Mouse (Mus musculus) MEL (cell line): ENCODE data around the gene Cnep1r1. TPM values are rescaled to one million over a fixed set of nuclear protein-coding genes. Genes with fewer than 3 reads are reported as not detected.

ENCODE experiments used
- DNase-seq: peaks from one replicate; pipeline ENCODE4 v3.0.0; 2011; ENCODE audit warnings: low read depth, low spot score
- H3K27ac ChIP-seq: 2 replicates; pipeline ENCODE4 v1.5.1; 2012; ENCODE audit warnings: low read depth, mild to moderate bottlenecking, control low read depth, low read length, moderate library complexity; ENCODE audit not compliant: control insufficient read depth
- H3K27me3 ChIP-seq, 2 experiments: fragments of 150-350 bp in 1 of 2; sonication (generic) in 1 of 2; 2 replicates each; pipeline ENCODE4 v1.6.1; 2012; ENCODE audit warnings: low read length in 2 of 2, mild to moderate bottlenecking in 2 of 2, improper control_type of control experiment in 1 of 2, moderate library complexity in 1 of 2; ENCODE audit not compliant: insufficient read depth in 2 of 2, control insufficient read depth in 1 of 2
- H3K36me3 ChIP-seq, 2 experiments: 2 replicates each; pipeline ENCODE4 v1.6.1; 2012 to 2014; ENCODE audit warnings: low read length in 2 of 2, improper control_type of control experiment in 1 of 2, inconsistent platforms in 1 of 2, mild to moderate bottlenecking in 1 of 2; ENCODE audit not compliant: insufficient read depth in 2 of 2, control insufficient read depth in 1 of 2
- H3K4me1 ChIP-seq, 2 experiments: fragments of 150-350 bp in 1 of 2; sonication (generic) in 1 of 2; 2 replicates each; pipeline ENCODE4 v1.6.1; 2012; ENCODE audit warnings: low read length in 2 of 2, improper control_type of control experiment in 1 of 2, mild to moderate bottlenecking in 1 of 2; ENCODE audit not compliant: insufficient read depth in 2 of 2, control insufficient read depth in 1 of 2
- H3K4me3 ChIP-seq, 2 experiments: fragments of 150-350 bp in 1 of 2; sonication (generic) in 1 of 2; 2 replicates each; pipeline ENCODE4 v1.5.1; 2012; ENCODE audit warnings: low read depth in 2 of 2, low read length in 2 of 2, mild to moderate bottlenecking in 2 of 2, moderate library complexity in 2 of 2, control low read depth in 1 of 2, improper control_type of control experiment in 1 of 2; ENCODE audit not compliant: control insufficient read depth in 1 of 2, insufficient read depth in 1 of 2
- H3K79me2 ChIP-seq: 2 replicates; pipeline ENCODE4 v1.6.1; 2012; ENCODE audit warnings: mild to moderate bottlenecking, low read length, moderate library complexity; ENCODE audit not compliant: control insufficient read depth, poor library complexity, insufficient read depth
- H3K9ac ChIP-seq: 2 replicates; pipeline ENCODE4 v1.6.1; 2012; ENCODE audit warnings: low read depth, mild to moderate bottlenecking, control low read depth, low read length, moderate library complexity; ENCODE audit not compliant: control insufficient read depth, poor library complexity, severe bottlenecking
- H3K9me3 ChIP-seq: fragments of 150-350 bp; sonication (generic); replicated peaks from 2 replicates; pipeline ENCODE4 v1.6.1; 2012; ENCODE audit warnings: mild to moderate bottlenecking, low read length, improper control_type of control experiment, moderate library complexity; ENCODE audit not compliant: insufficient read depth
- CHD2 ChIP-seq: IDR thresholded peaks from 2 replicates; pipeline ENCODE4 v1.6.1; 2011; ENCODE audit warnings: low read length, improper control_type of control experiment
- EP300 ChIP-seq, 2 experiments: IDR thresholded peaks; 2 replicates each; pipeline ENCODE4 v1.6.1; 2011; ENCODE audit warnings: improper control_type of control experiment in 2 of 2, low read length in 2 of 2, low read depth in 1 of 2, mild to moderate bottlenecking in 1 of 2
- ETS1 ChIP-seq: IDR thresholded peaks from 2 replicates; pipeline ENCODE4 v1.6.1; 2012; ENCODE audit warnings: low read depth, mild to moderate bottlenecking, inconsistent platforms, low read length, improper control_type of control experiment, moderate library complexity
- GATA1 ChIP-seq: IDR thresholded peaks from 2 replicates; pipeline ENCODE4 v1.6.1; 2011; ENCODE audit warnings: low read depth, low read length, improper control_type of control experiment
- HCFC1 ChIP-seq: IDR thresholded peaks from 2 replicates; pipeline ENCODE4 v1.6.1; 2012; ENCODE audit warnings: low read depth, mild to moderate bottlenecking, inconsistent platforms, low read length, improper control_type of control experiment, moderate library complexity
- JUND ChIP-seq: IDR thresholded peaks from 2 replicates; pipeline ENCODE4 v1.6.1; 2011; ENCODE audit warnings: low read depth, mild to moderate bottlenecking, improper control_type of control experiment, low read length
- MAFK ChIP-seq: IDR thresholded peaks from 2 replicates; pipeline ENCODE4 v1.6.1; 2011; ENCODE audit warnings: low read depth, mild to moderate bottlenecking, low read length, improper control_type of control experiment, borderline replicate concordance
- MAX ChIP-seq: IDR thresholded peaks from 2 replicates; pipeline ENCODE4 v1.6.1; 2011; ENCODE audit warnings: low read length, improper control_type of control experiment
- MXI1 ChIP-seq: IDR thresholded peaks from 2 replicates; pipeline ENCODE4 v1.6.1; 2011; ENCODE audit warnings: mild to moderate bottlenecking, low read depth, low read length, improper control_type of control experiment
- NELFE ChIP-seq: IDR thresholded peaks from 2 replicates; pipeline ENCODE4 v1.6.1; 2011; ENCODE audit warnings: low read depth, low read length, improper control_type of control experiment
- POLR2A ChIP-seq, 2 experiments: IDR thresholded peaks; 2 replicates each; pipeline ENCODE4 v1.6.1; 2011 to 2012; ENCODE audit warnings: low read length in 2 of 2, mild to moderate bottlenecking in 2 of 2, control low read depth in 1 of 2, improper control_type of control experiment in 1 of 2, low read depth in 1 of 2, moderate library complexity in 1 of 2; ENCODE audit not compliant: control insufficient read depth in 1 of 2, insufficient read depth in 1 of 2, poor library complexity in 1 of 2
- POLR2AphosphoS2 ChIP-seq: IDR thresholded peaks from 2 replicates; pipeline ENCODE4 v1.6.1; 2011; ENCODE audit warnings: low read length, improper control_type of control experiment
- SIN3A ChIP-seq: IDR thresholded peaks from 2 replicates; pipeline ENCODE4 v1.6.1; 2012; ENCODE audit warnings: low read length, improper control_type of control experiment, inconsistent platforms
- TAL1 ChIP-seq: IDR thresholded peaks from 2 replicates; pipeline ENCODE4 v1.6.1; 2012; ENCODE audit warnings: mild to moderate bottlenecking, inconsistent platforms, low read length, moderate library complexity, mixed read lengths
- TBP ChIP-seq: IDR thresholded peaks from 2 replicates; pipeline ENCODE4 v1.8.0; 2011; ENCODE audit warnings: low read depth, low read length, improper control_type of control experiment
- TCF12 ChIP-seq: IDR thresholded peaks from 2 replicates; pipeline ENCODE4 v1.6.1; 2014; ENCODE audit warnings: low read depth, mild to moderate bottlenecking, inconsistent platforms, low read length, improper control_type of control experiment, moderate library complexity
- polyA plus RNA-seq, 2 experiments: library from polyadenylated mRNA; stranded (reverse) in 1 of 2; unstranded in 1 of 2; fragments of >175 nt in 1 of 2; fragments of >200 nt in 1 of 2; gene quantifications; 2 replicates each; pipeline versions ENCODE4 v1.2.1 to v1.2.4; 2012; ENCODE audit warnings: low replicate concordance in 2 of 2, low read depth in 1 of 2; ENCODE audit not compliant: insufficient read length in 2 of 2, insufficient read depth in 1 of 2, missing spikeins in 1 of 2
- total RNA-seq: library from RNA; depleted of rRNA; stranded (reverse); fragments of 300-350 nt; gene quantifications from 2 replicates; pipeline ENCODE4 v1.2.3, GENCODE M21; 2012

The Cnep1r1 gene
- total and polyA plus RNA-seq, 3 experiments = 12.1 to 31.2 TPM; not detected in 1

GRCm38 (mm10) chr8:88119076-88119475, 507 bp downstream of the Cnep1r1 start:
- Histone ChIP-seq H3K4me3 (peak overlapping the region; percentile 86 to 92), H3K9ac (peak overlapping the region; percentile 91), H3K9me3 (no peaks in the 10 kb centered on the region), H3K4me1 (peaks cover 0 to 3% of the 10 kb centered on the region in 2 experiments; a peak in 1 of 4 replicates), H3K79me2 (peaks cover 22% of the 10 kb centered on the region), H3K36me3 (peaks cover 0 to 7% of the 10 kb centered on the region in 2 experiments; a peak in 2 of 4 replicates), H3K27me3 (peaks cover 8 to 13% of the 10 kb centered on the region in 2 experiments), H3K27ac (peak overlapping the region; percentile 69)
- peak in 1 of 2 experiments; percentile 1; a peak in 1 of 4 replicates for TF ChIP-seq EP300 (IDR thresholded peaks at IDR 0.05; ENCODE audit: low read depth in 1 of 2, low read length in 2 of 2)
- TF ChIP-seq CHD2 = no peak
- peak; percentile 49; the same call in 1 of the 2 replicates for TF ChIP-seq GATA1
- DNase-seq = peak; percentile 60

- Histone ChIP-seq H3K27ac (no peak overlapping the region), H3K9ac (no peak overlapping the region), H3K27me3 (no peaks in the 10 kb centered on the region), H3K4me1 (peaks cover 9 to 15% of the 10 kb centered on the region in 2 experiments), H3K4me3 (no peak overlapping the region), H3K79me2 (peaks cover 13% of the 10 kb centered on the region), H3K36me3 (peaks cover 10 to 17% of the 10 kb centered on the region in 2 experiments), H3K9me3 (no peaks in the 10 kb centered on the region)
- DNase-seq = peak; percentile 58
- TF ChIP-seq SIN3A = peak; percentile 54
- TF ChIP-seq TBP = no peak
- TF ChIP-seq GATA1 = peak; percentile 34; the same call in 1 of the 2 replicates
- no peak for TF ChIP-seq JUND
- TF ChIP-seq ETS1 = 0 out of 2 replicates have a peak, but pooled peaks have one; percentile 7
- TF ChIP-seq MAX = no peak
These were observed 6.3 kb downstream of the Cnep1r1 start for GRCm38 (mm10) chr8:88124850-88125249.

- TF ChIP-seq SIN3A (peak; percentile 60; the same call in 1 of the 2 replicates), NELFE (no peak), ETS1 (peak; percentile 83), TAL1 (peak; percentile 49), POLR2A (IDR thresholded peaks at IDR 0.05; ENCODE audit: control insufficient read depth in 1 of 2, insufficient read depth in 1 of 2, low read depth in 1 of 2, low read length in 2 of 2, poor library complexity in 1 of 2) (no peak), MXI1 (peak; percentile 56; the same call in 1 of the 2 replicates), POLR2AphosphoS2 (no peak), GATA1 (peak; percentile 79), EP300 (IDR thresholded peaks at IDR 0.05; ENCODE audit: low read depth in 1 of 2, low read length in 2 of 2) (peak; percentile 69 to 70), MAFK (no peak), HCFC1 (no peak), TCF12 (peak; percentile 57)
- Histone ChIP-seq H3K4me3 (no peak overlapping the region), H3K27ac (peak overlapping the region; percentile 66), H3K79me2 (no peaks in the 10 kb centered on the region), H3K27me3 (no peaks in the 10 kb centered on the region), H3K36me3 (peaks cover 13 to 29% of the 10 kb centered on the region in 2 experiments), H3K9me3 (no peaks in the 10 kb centered on the region), H3K9ac (no peak overlapping the region), H3K4me1 (peaks cover 11 to 14% of the 10 kb centered on the region in 2 experiments)
- DNase-seq = peak; percentile 52
These were observed 10.8 kb downstream of the Cnep1r1 start for GRCm38 (mm10) chr8:88129397-88129796.
